Mouse (Mus musculus): ENCODE measurements around the gene Igf2.

DNA sequence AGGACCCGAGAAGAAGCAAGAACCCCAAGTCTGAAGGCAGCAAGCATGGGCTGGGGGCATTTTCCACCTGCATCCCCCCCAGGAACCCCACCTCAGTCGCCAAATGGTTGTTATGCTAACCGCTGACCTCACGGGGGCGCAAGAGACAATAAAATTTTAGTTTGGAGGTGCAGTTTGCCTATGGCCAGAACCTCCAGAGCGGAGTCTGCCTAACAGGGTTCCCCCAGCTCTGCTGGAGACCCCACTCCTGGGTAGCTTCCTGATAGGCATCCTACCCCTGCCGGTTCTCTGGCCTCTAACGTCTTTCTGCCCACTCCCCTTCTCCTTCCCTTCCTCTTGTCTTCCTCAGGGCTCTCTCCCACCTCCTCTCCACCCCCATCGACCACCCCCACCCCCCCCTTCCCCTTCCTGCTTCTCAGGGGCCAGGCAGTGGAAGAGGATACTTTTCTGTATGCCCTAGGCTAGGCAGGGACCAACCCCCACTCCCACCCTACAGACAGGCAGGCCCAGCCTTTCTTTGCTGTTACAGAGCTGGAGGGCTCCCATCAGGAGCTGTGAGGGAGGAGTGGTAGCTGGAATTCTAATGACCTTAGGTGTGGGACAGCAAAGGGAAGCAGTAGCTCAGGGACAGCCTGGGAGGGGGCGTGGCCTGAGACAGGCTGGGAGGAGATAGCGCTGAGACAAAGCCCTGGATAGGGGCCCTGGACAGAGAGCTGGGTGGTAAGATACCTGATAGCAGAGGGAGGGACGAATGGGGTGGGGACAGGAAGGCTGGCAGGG lies 55.8 kb downstream of the Igf2 start:
- no peak for TF ChIP-seq CTCF (IDR thresholded peaks at IDR 0.05; ENCODE audit: control insufficient read depth, insufficient read depth, insufficient read length)
- no peak for TF ChIP-seq CEBPB (IDR thresholded peaks at IDR 0.05; ENCODE audit: low read depth)

Measured in C2C12 (cell line).